In genomic region chr9:66304320-66305090, GRCm38 (mm10) we compare ENCODE assay signal across 8 mouse cellular contexts. TPM values are rescaled to one million over a fixed set of nuclear protein-coding genes. Genes with fewer than 3 reads are reported as not detected.
A peak's percentile ranks its signal among the peaks of the same experiment; 100 is the strongest.
DNase-seq lines count a peak whose midpoint lies in the region; ATAC-seq and TF ChIP-seq lines count a peak whose summit lies in the region.

No protein-coding gene starts in this region.

- H3K4me1 ChIP-seq in heart, embryonic 15.5 days (replicated peaks), result 0 out of 2 replicates have a peak, but pooled peaks cover 6% of the 10 kb centered on the region
- H3K4me1 ChIP-seq in megakaryocyte, embryonic 14.5 days, result peaks cover 62% of the 10 kb centered on the region
- H3K4me1 ChIP-seq in hindbrain, postnatal 0 days (ENCODE audit: insufficient read depth, low read length), result 0 out of 2 replicates have a peak, but pooled peaks cover 7% of the 10 kb centered on the region
- H3K4me1 ChIP-seq in neural tube, embryonic 15.5 days, result peaks cover 26% of the 10 kb centered on the region

- WGBS in heart, embryonic 15.5 days, result 91% methylated on average over 3 of the region's 3 CpGs
- WGBS in hindbrain, postnatal 0 days, result 82% methylated on average over 3 of the region's 3 CpGs
- 84% methylated on average over 3 of the region's 3 CpGs for WGBS in neural tube, embryonic 15.5 days

- peak overlapping the region; percentile 60 for H3K4me2 ChIP-seq in heart, embryonic 15.5 days
- H3K4me2 ChIP-seq in hindbrain, postnatal 0 days (ENCODE audit: low read depth, low read length), result peak overlapping the region; percentile 50
- peak overlapping the region; percentile 58 for H3K4me2 ChIP-seq in neural tube, embryonic 15.5 days

- no peaks in the 10 kb centered on the region for H3K9me3 ChIP-seq in heart, embryonic 15.5 days (replicated peaks)
- H3K9me3 ChIP-seq in megakaryocyte, embryonic 14.5 days, result no peaks in the 10 kb centered on the region
- no peaks in the 10 kb centered on the region for H3K9me3 ChIP-seq in hindbrain, postnatal 0 days (ENCODE audit: low read length)
- H3K9me3 ChIP-seq in neural tube, embryonic 15.5 days (replicated peaks), result no peaks in the 10 kb centered on the region

- DNase-seq in heart, adult 9 months (ENCODE audit: low spot score in 2 of 2), result no peak
- DNase-seq in hindbrain, postnatal 0 days (ENCODE audit: low spot score), result no peak
- no peak for DNase-seq in urinary bladder, postnatal 14 days (ENCODE audit: low spot score)
- DNase-seq in left cerebral cortex, adult 11 months (ENCODE audit: low spot score), result no peak

- no peak for ATAC-seq in heart, embryonic 15.5 days (replicated peaks; ENCODE audit: insufficient number of reproducible peaks, insufficient read depth, low FRiP score, low read depth)
- ATAC-seq in megakaryocyte, adult 5-6 weeks (ENCODE audit: poor library complexity, severe bottlenecking), result no peak
- no peak for ATAC-seq in hindbrain, postnatal 0 days
- ATAC-seq in neural tube, embryonic 15.5 days (ENCODE audit: low FRiP score), result peak; percentile 51

- TF ChIP-seq CTCF in hindbrain, postnatal 0 days (IDR thresholded peaks at IDR 0.05; ENCODE audit: low read depth), result no peak

- H3K9ac ChIP-seq in heart, embryonic 15.5 days, result no peak overlapping the region
- no peak overlapping the region for H3K9ac ChIP-seq in hindbrain, postnatal 0 days (replicated peaks; ENCODE audit: low read length)
- no peak overlapping the region for H3K9ac ChIP-seq in neural tube, embryonic 15.5 days (replicated peaks)

- H3K36me3 ChIP-seq in heart, embryonic 15.5 days, result no peaks in the 10 kb centered on the region
- peaks cover 1% of the 10 kb centered on the region for H3K36me3 ChIP-seq in megakaryocyte, embryonic 14.5 days (replicated peaks; ENCODE audit: low read length)
- no peaks in the 10 kb centered on the region for H3K36me3 ChIP-seq in hindbrain, postnatal 0 days (ENCODE audit: insufficient read depth, low read length)
- no peaks in the 10 kb centered on the region for H3K36me3 ChIP-seq in neural tube, embryonic 15.5 days

- H3K27me3 ChIP-seq in heart, embryonic 15.5 days, result no peaks in the 10 kb centered on the region
- peaks cover 2% of the 10 kb centered on the region for H3K27me3 ChIP-seq in megakaryocyte, embryonic 14.5 days (replicated peaks)
- H3K27me3 ChIP-seq in hindbrain, postnatal 0 days (ENCODE audit: insufficient read depth, low read length), result no peaks in the 10 kb centered on the region
- H3K27me3 ChIP-seq in neural tube, embryonic 15.5 days (replicated peaks), result no peaks in the 10 kb centered on the region

- no peak overlapping the region for H3K4me3 ChIP-seq in heart, embryonic 15.5 days
- peak overlapping the region; percentile 93 for H3K4me3 ChIP-seq in megakaryocyte, embryonic 14.5 days (replicated peaks)
- H3K4me3 ChIP-seq in hindbrain, postnatal 0 days (ENCODE audit: low read length), result no peak overlapping the region
- no peak overlapping the region for H3K4me3 ChIP-seq in neural tube, embryonic 15.5 days (replicated peaks)

- no peak overlapping the region for H3K27ac ChIP-seq in heart, embryonic 15.5 days
- peak overlapping the region; percentile 75; the same call in 1 of the 2 replicates for H3K27ac ChIP-seq in hindbrain, postnatal 0 days
- peak overlapping the region; percentile 90 for H3K27ac ChIP-seq in neural tube, embryonic 15.5 days (replicated peaks)

RNA-seq across cellular contexts. Expression of gene Herc1, which starts 45.7 kb away (rescaled TPM):
- polyA plus RNA-seq in heart, embryonic 15.5 days (2015; fragmentation: Nextera tagmentation; extraction: Ambion mirVana), result 15.0 and 16.7 TPM in 2 replicates
- polyA plus RNA-seq in megakaryocyte, embryonic 14.5 days (2012; ENCODE audit: insufficient read depth, low replicate concordance), result 1.4 and 3.2 TPM in 2 replicates
- 38.5 and 42.3 TPM in 2 replicates for total RNA-seq in megakaryocyte, adult 5-6 weeks (2015)
- total RNA-seq in megakaryocyte, adult 5-6 weeks (2017), result 71.7 and 82.0 TPM in 2 replicates
- 91.5 and 104 TPM in 2 replicates for total RNA-seq in hindbrain, postnatal 0 days (2014; rRNA removed)
- polyA plus RNA-seq in hindbrain, postnatal 0 days (2015; fragmentation: Nextera tagmentation; extraction: Ambion mirVana), result 30.3 and 30.7 TPM in 2 replicates
- 36.4 and 42.0 TPM in 2 replicates for polyA plus RNA-seq in neural tube, embryonic 15.5 days (2015; fragmentation: Nextera tagmentation; extraction: Ambion mirVana)
